Mouse (Mus musculus) CH12.LX (cell line): Measurements from ENCODE around the gene Ralgapa1. TPM values are rescaled to one million over a fixed set of nuclear protein-coding genes. Genes with fewer than 3 reads are reported as not detected.

ENCODE experiments used
- DNase-seq: peaks from one replicate; pipeline ENCODE4 v3.0.0-alpha.2; 2013; ENCODE audit errors: extremely low read depth
- H3K27ac ChIP-seq: 2 replicates; pipeline ENCODE4 v1.5.1; 2012; ENCODE audit warnings: low read depth, mild to moderate bottlenecking, control low read depth, moderate library complexity; ENCODE audit not compliant: insufficient read depth
- H3K27me3 ChIP-seq: replicated peaks from 2 replicates; pipeline ENCODE3; 2012; ENCODE audit warnings: inconsistent platforms
- H3K36me3 ChIP-seq, 2 experiments: replicated peaks in 1 of 2; 2 replicates each; pipeline versions ENCODE3 to v1.6.1; 2012; ENCODE audit warnings: inconsistent platforms in 1 of 2, low read length in 1 of 2, mild to moderate bottlenecking in 1 of 2, mixed read lengths in 1 of 2, moderate library complexity in 1 of 2; ENCODE audit not compliant: control insufficient read depth in 1 of 2, insufficient read depth in 1 of 2
- H3K4me1 ChIP-seq, 2 experiments: 2 replicates each; pipeline ENCODE4 v1.6.1; 2012; ENCODE audit warnings: inconsistent platforms in 1 of 2, moderate library complexity in 1 of 2; ENCODE audit not compliant: insufficient read depth in 2 of 2, control insufficient read depth in 1 of 2
- H3K4me2 ChIP-seq: 2 replicates; pipeline ENCODE4 v1.6.1; 2012; ENCODE audit warnings: low read depth, mild to moderate bottlenecking, control low read depth; ENCODE audit not compliant: poor library complexity, insufficient read depth, severe bottlenecking
- H3K4me3 ChIP-seq, 3 experiments: fragments of 150-350 bp in 1 of 3; sonication (generic) in 1 of 3; replicated peaks in 1 of 3; 2 replicates each; pipeline versions ENCODE3 to v1.5.1; 2011 to 2012; ENCODE audit warnings: low read depth in 2 of 3, low read length in 2 of 3, mild to moderate bottlenecking in 2 of 3, moderate library complexity in 2 of 3, control low read depth in 1 of 3, improper control_type of control experiment in 1 of 3, inconsistent platforms in 1 of 3, mixed read lengths in 1 of 3; ENCODE audit not compliant: poor library complexity in 1 of 3
- H3K79me2 ChIP-seq: replicated peaks from 2 replicates; pipeline ENCODE4 v1.6.1; 2012; ENCODE audit warnings: mild to moderate bottlenecking, moderate library complexity; ENCODE audit not compliant: control insufficient read depth, poor library complexity, insufficient read depth, severe bottlenecking; ENCODE audit errors: extremely low read depth
- H3K9ac ChIP-seq: 2 replicates; pipeline ENCODE4 v1.6.1; 2012; ENCODE audit warnings: low read depth, mild to moderate bottlenecking, control low read depth, moderate library complexity; ENCODE audit not compliant: insufficient read depth
- H3K9me3 ChIP-seq: replicated peaks from 2 replicates; pipeline ENCODE3; 2012; ENCODE audit warnings: low read length, inconsistent platforms, mixed read lengths
- BHLHE40 ChIP-seq: IDR thresholded peaks from 2 replicates; pipeline ENCODE4 v1.6.1; 2011; ENCODE audit warnings: mild to moderate bottlenecking, low read depth, low read length, improper control_type of control experiment
- CHD1 ChIP-seq: IDR thresholded peaks from 2 replicates; pipeline ENCODE4 v1.6.1; 2012; ENCODE audit warnings: low read depth, low read length, improper control_type of control experiment, inconsistent platforms
- CHD2 ChIP-seq: IDR thresholded peaks from 2 replicates; pipeline ENCODE4 v1.6.1; 2011; ENCODE audit warnings: low read length, improper control_type of control experiment
- E2F4 ChIP-seq: IDR thresholded peaks from 2 replicates; pipeline ENCODE4 v1.6.1; 2011; ENCODE audit warnings: low read depth, low read length, improper control_type of control experiment; ENCODE audit not compliant: insufficient replicate concordance
- HCFC1 ChIP-seq: IDR thresholded peaks from 2 replicates; pipeline ENCODE4 v1.6.1; 2012; ENCODE audit warnings: low read depth, mild to moderate bottlenecking, inconsistent platforms, low read length, improper control_type of control experiment
- IRF4 ChIP-seq: IDR thresholded peaks from 2 replicates; pipeline ENCODE4 v1.6.1; 2014; ENCODE audit warnings: low read depth, mild to moderate bottlenecking, inconsistent platforms, low read length, improper control_type of control experiment
- JUN ChIP-seq: IDR thresholded peaks from 2 replicates; pipeline ENCODE4 v1.6.1; 2011; ENCODE audit warnings: low read depth, mild to moderate bottlenecking, low read length, improper control_type of control experiment, moderate library complexity; ENCODE audit not compliant: insufficient read depth
- MXI1 ChIP-seq: IDR thresholded peaks from 2 replicates; pipeline ENCODE4 v1.6.1; 2011; ENCODE audit warnings: mild to moderate bottlenecking, low read depth, low read length, improper control_type of control experiment
- MYC ChIP-seq: IDR thresholded peaks from 2 replicates; pipeline ENCODE4 v1.6.1; 2011; ENCODE audit warnings: low read depth, mild to moderate bottlenecking, improper control_type of control experiment, low read length
- PAX5 ChIP-seq: IDR thresholded peaks from 2 replicates; pipeline ENCODE4 v1.6.1; 2012; ENCODE audit warnings: low read length, inconsistent platforms, mixed read lengths
- POLR2A ChIP-seq: IDR thresholded peaks from 2 replicates; pipeline ENCODE4 v1.6.1; 2011; ENCODE audit warnings: low read depth, mild to moderate bottlenecking, improper control_type of control experiment, low read length
- RAD21 ChIP-seq: IDR thresholded peaks from 2 replicates; pipeline ENCODE4 v1.6.1; 2011; ENCODE audit warnings: low read depth, mild to moderate bottlenecking, low read length, improper control_type of control experiment, moderate library complexity
- SIN3A ChIP-seq: IDR thresholded peaks from 2 replicates; pipeline ENCODE4 v1.6.1; 2012; ENCODE audit warnings: low read length, improper control_type of control experiment, inconsistent platforms
- ZC3H11A ChIP-seq: IDR thresholded peaks from 2 replicates; pipeline ENCODE4 v1.6.1; 2012; ENCODE audit warnings: low read depth, mild to moderate bottlenecking, inconsistent platforms, low read length, improper control_type of control experiment
- ZKSCAN1 ChIP-seq: IDR thresholded peaks from 2 replicates; pipeline ENCODE4 v1.6.1; 2012; ENCODE audit warnings: low read depth, inconsistent platforms, low read length, improper control_type of control experiment, borderline replicate concordance
- dilution Hi-C: fragments of 300-500 bp; cut with MboI; formaldehyde crosslinking; loops from 2 replicates; pipeline ENCODE4 v1.14.3; 2020; ENCODE audit warnings: low sequenced_read_pairs; ENCODE audit not compliant: extremely low pct_unique_long_range_greater_than_20kb, extremely low pct_ligation_motif_present
- in situ Hi-C: fragments of 300-500 bp; cut with MboI; formaldehyde crosslinking; loops from 3 replicates; pipeline ENCODE4 v1.14.3; 2019; ENCODE audit warnings: low sequenced_read_pairs, low pct_ligation_motif_present, low pct_unique_long_range_greater_than_20kb, mixed read lengths
- polyA plus RNA-seq: library from polyadenylated mRNA; unstranded; fragments of >175 nt; gene quantifications from 2 replicates; pipeline ENCODE4 v1.2.1, GENCODE M21; 2012; ENCODE audit warnings: low read depth; ENCODE audit not compliant: insufficient read length
- total RNA-seq, 2 experiments: library from RNA; depleted of rRNA; stranded (reverse); fragments of 300-350 nt in 1 of 2; fragments of >200 nt in 1 of 2; gene quantifications; 2 replicates each; pipeline ENCODE4 v1.2.3; 2012 to 2014

Ralgapa1 gene
- total and polyA plus RNA-seq, 3 experiments: 10.3 to 24.4 (median 19.2) TPM

- no peak for TF ChIP-seq ZC3H11A
- TF ChIP-seq BHLHE40: no peak
- TF ChIP-seq, all 38 proteins: peak for 0
Observed at GRCm38 (mm10) chr12:55623254-55623653, 197.7 kb downstream of the Ralgapa1 start (continued).

DNA sequence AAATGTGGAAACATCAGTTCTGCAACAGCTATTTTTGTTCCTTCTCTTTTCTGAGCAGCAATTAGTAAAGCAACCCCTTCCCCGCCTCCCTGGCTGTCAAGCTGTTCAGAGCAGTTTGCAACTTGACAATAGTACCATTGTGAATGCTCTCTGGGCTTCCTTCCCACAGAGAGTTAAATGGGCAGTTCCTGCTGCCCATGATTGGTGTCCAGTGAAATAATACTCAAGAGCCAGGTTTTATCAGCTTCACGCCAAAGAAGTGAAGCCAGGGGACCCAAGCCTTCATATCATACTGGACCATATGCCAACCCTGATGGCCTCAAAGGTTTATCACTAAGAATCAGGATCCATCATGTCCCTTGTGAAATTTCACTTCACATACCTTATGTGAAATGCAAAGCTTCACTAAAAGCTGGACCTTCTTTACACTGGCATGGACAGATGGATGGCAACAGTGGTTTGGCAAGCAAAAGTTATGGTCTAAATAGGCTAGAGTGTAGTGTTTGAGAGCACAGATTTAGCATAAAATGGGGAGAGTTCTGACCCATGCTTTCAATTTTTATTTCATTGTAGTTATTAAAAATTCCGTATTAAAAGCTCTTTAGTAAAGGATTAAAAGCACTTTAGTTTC, 198.2 kb downstream of the Ralgapa1 start:
- H3K4me2 ChIP-seq: no peak overlapping the region
- DNase-seq: no peak
- H3K4me3 ChIP-seq: no peak overlapping the region
- peaks cover 0 to 7% of the 10 kb centered on the region in 2 experiments; a peak in 2 of 4 replicates for H3K4me1 ChIP-seq
- H3K36me3 ChIP-seq: peaks cover 0 to 4% of the 10 kb centered on the region in 2 experiments
- no peak for TF ChIP-seq IRF4
- no peak for TF ChIP-seq ZC3H11A
- TF ChIP-seq MYC: no peak
- TF ChIP-seq RAD21: no peak
- no peak for TF ChIP-seq CHD2
- no peak for TF ChIP-seq CHD1
- dilution Hi-C loops (no loop called here), in situ Hi-C loops (no loop called here)
- H3K9me3 ChIP-seq: no peaks in the 10 kb centered on the region
- no peak overlapping the region for H3K27ac ChIP-seq
- no peaks in the 10 kb centered on the region for H3K27me3 ChIP-seq
- no peak overlapping the region for H3K9ac ChIP-seq
- no peaks in the 10 kb centered on the region for H3K79me2 ChIP-seq

- Histone ChIP-seq H3K4me1 (peaks cover 0 to 7% of the 10 kb centered on the region in 2 experiments; a peak in 2 of 4 replicates), H3K79me2 (no peaks in the 10 kb centered on the region), H3K9me3 (no peaks in the 10 kb centered on the region), H3K9ac (no peak overlapping the region), H3K27me3 (no peaks in the 10 kb centered on the region), H3K4me3 (no peak overlapping the region), H3K27ac (no peak overlapping the region), H3K4me2 (no peak overlapping the region), H3K36me3 (peaks cover 0 to 4% of the 10 kb centered on the region in 2 experiments)
- in situ Hi-C loops (no loop called here), dilution Hi-C loops (no loop called here)
- no peak for DNase-seq
- TF ChIP-seq SIN3A: no peak
- TF ChIP-seq PAX5: no peak
- TF ChIP-seq HCFC1: no peak
- TF ChIP-seq JUN: no peak
- TF ChIP-seq ZKSCAN1: no peak
- TF ChIP-seq MYC: no peak
- TF ChIP-seq MXI1: no peak
- TF ChIP-seq POLR2A: no peak
- no peak for TF ChIP-seq E2F4
Observed at GRCm38 (mm10) chr12:55620321-55620720, 200.6 kb downstream of the Ralgapa1 start.
